Mouse (Mus musculus): ENCODE data around the gene Trappc12. TPM values are rescaled to one million over a fixed set of nuclear protein-coding genes. Genes with fewer than 3 reads are reported as not detected.

Gene Trappc12
- polyA plus RNA-seq, 1 experiment from 2014 or later, result 40.9 TPM

DNA sequence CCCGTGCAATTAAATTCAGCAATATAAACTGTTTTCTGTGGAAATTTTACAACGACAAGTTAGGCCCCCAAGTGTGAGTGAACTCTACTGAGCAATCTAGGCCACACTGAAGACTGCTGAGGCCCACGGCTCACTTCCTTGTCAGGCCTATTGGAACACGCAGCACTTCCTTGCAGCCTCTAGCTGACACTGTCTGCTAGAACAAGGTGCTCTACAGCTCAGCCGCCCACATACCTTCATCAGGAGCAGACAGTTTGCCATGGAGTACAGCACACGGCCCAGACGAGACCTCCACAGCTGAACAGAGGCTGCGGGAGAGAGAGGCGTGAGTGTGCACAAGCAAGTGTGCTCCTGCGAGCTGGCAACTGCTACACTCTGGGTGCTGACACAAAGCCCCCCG is 49.0 kb downstream of the Trappc12 start:
- no peak overlapping the region for H3K27ac ChIP-seq (ENCODE audit: low read depth)
- no peak overlapping the region for H3K4me2 ChIP-seq (ENCODE audit: low read length)
- ATAC-seq (replicated peaks; ENCODE audit: low FRiP score, low TSS enrichment, low read depth) (no peak), DNase-seq (ENCODE audit: low spot score) (no peak)
- no peaks in the 10 kb centered on the region for H3K27me3 ChIP-seq (replicated peaks; ENCODE audit: control insufficient read depth, insufficient read depth, low read length)
- H3K9ac ChIP-seq (ENCODE audit: low read length), result no peak overlapping the region
- H3K9me3 ChIP-seq (ENCODE audit: control insufficient read depth, low read length), result no peaks in the 10 kb centered on the region
- H3K36me3 ChIP-seq (ENCODE audit: control insufficient read depth, insufficient read depth, low read length), result peaks cover 10% of the 10 kb centered on the region
- WGBS, result 88% methylated on average over 11 of the region's 11 CpGs
- no peak overlapping the region for H3K4me3 ChIP-seq (ENCODE audit: low read depth, low read length)
- H3K4me1 ChIP-seq (replicated peaks; ENCODE audit: control insufficient read depth, insufficient read depth, low read length), result peaks cover 5% of the 10 kb centered on the region; the same call in 1 of the 2 replicates

DNA sequence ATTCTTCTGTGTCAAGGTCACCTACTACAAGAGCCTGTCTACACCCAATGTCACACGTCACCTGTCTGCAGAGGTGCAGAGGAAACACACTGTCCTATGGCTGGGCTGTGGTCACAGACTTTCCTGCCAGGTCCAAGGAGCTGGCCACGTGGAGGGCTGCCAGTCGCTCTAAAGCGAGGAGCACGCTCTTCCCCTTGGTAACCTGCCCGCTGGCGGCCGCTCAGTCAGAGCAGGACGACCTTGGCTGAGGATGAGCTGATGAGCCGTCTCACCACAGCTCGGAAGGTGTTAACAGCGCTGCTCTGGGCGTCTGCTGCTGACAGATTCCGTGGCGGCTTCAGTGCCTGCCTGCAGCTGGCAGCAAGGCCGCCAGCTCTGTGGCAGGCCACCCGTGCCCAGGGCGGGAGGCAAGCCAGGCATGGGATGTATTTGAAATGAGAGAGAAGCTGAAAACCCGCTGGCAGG is 49.7 kb downstream of the Trappc12 start:
- H3K36me3 ChIP-seq (ENCODE audit: control insufficient read depth, insufficient read depth, low read length), result peaks cover 17% of the 10 kb centered on the region
- H3K9ac ChIP-seq (ENCODE audit: low read length), result no peak overlapping the region
- H3K27ac ChIP-seq (ENCODE audit: low read depth), result no peak overlapping the region
- peaks cover 5% of the 10 kb centered on the region; the same call in 1 of the 2 replicates for H3K4me1 ChIP-seq (replicated peaks; ENCODE audit: control insufficient read depth, insufficient read depth, low read length)
- no peak overlapping the region for H3K4me3 ChIP-seq (ENCODE audit: low read depth, low read length)
- WGBS, result 78% methylated on average over 19 of the region's 19 CpGs
- H3K27me3 ChIP-seq (replicated peaks; ENCODE audit: control insufficient read depth, insufficient read depth, low read length), result no peaks in the 10 kb centered on the region
- no peak for ATAC-seq (replicated peaks; ENCODE audit: low FRiP score, low TSS enrichment, low read depth)
- no peak overlapping the region for H3K4me2 ChIP-seq (ENCODE audit: low read length)
- DNase-seq (ENCODE audit: low spot score), result no peak
- no peaks in the 10 kb centered on the region for H3K9me3 ChIP-seq (ENCODE audit: control insufficient read depth, low read length)

GRCm38 (mm10) chr12:28700101-28700511 is 50.2 kb downstream of the Trappc12 start:
- WGBS, result 24% methylated on average over 3 of the region's 3 CpGs
- DNase-seq (ENCODE audit: low spot score) (no peak), ATAC-seq (replicated peaks; ENCODE audit: low FRiP score, low TSS enrichment, low read depth) (no peak)
- no peaks in the 10 kb centered on the region for H3K27me3 ChIP-seq (replicated peaks; ENCODE audit: control insufficient read depth, insufficient read depth, low read length)
- H3K4me2 ChIP-seq (ENCODE audit: low read length), result no peak overlapping the region
- H3K9me3 ChIP-seq (ENCODE audit: control insufficient read depth, low read length), result no peaks in the 10 kb centered on the region
- peaks cover 5% of the 10 kb centered on the region; the same call in 1 of the 2 replicates for H3K4me1 ChIP-seq (replicated peaks; ENCODE audit: control insufficient read depth, insufficient read depth, low read length)
- no peak overlapping the region for H3K9ac ChIP-seq (ENCODE audit: low read length)
- peaks cover 18% of the 10 kb centered on the region for H3K36me3 ChIP-seq (ENCODE audit: control insufficient read depth, insufficient read depth, low read length)
- H3K4me3 ChIP-seq (ENCODE audit: low read depth, low read length), result no peak overlapping the region
- peak overlapping the region; percentile 74 for H3K27ac ChIP-seq (ENCODE audit: low read depth)

DNA sequence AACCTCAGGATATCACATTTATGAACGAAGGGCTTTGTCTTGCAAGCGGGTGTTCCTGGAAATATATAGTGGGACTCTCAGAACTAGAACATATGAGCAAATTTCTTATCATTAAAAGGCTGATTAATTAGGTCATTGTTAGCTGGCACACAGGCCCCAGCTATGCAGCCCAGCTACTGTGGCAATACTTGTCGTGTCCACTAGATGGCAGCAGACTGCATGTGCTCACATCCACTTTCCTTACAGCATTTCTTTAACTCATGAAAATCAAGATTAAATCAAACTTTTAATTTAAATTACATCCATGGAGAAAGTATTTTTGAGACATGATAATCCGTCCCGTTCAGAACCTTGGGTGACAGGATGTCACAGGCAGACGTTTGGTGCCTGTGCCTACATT is 50.6 kb downstream of the Trappc12 start:
- Histone ChIP-seq H3K9me3 (ENCODE audit: control insufficient read depth, low read length) (no peaks in the 10 kb centered on the region), H3K4me3 (ENCODE audit: low read depth, low read length) (no peak overlapping the region), H3K4me2 (ENCODE audit: low read length) (no peak overlapping the region), H3K27ac (ENCODE audit: low read depth) (no peak overlapping the region), H3K36me3 (ENCODE audit: control insufficient read depth, insufficient read depth, low read length) (peaks cover 23% of the 10 kb centered on the region), H3K4me1 (replicated peaks; ENCODE audit: control insufficient read depth, insufficient read depth, low read length) (peaks cover 5% of the 10 kb centered on the region; the same call in 1 of the 2 replicates), H3K27me3 (replicated peaks; ENCODE audit: control insufficient read depth, insufficient read depth, low read length) (no peaks in the 10 kb centered on the region), H3K9ac (ENCODE audit: low read length) (no peak overlapping the region)
- 13% methylated on average over 6 of the region's 6 CpGs for WGBS
- DNase-seq (ENCODE audit: low spot score) (peak; percentile 87), ATAC-seq (replicated peaks; ENCODE audit: low FRiP score, low TSS enrichment, low read depth) (no peak; the same call in 1 of the 2 replicates)

DNA sequence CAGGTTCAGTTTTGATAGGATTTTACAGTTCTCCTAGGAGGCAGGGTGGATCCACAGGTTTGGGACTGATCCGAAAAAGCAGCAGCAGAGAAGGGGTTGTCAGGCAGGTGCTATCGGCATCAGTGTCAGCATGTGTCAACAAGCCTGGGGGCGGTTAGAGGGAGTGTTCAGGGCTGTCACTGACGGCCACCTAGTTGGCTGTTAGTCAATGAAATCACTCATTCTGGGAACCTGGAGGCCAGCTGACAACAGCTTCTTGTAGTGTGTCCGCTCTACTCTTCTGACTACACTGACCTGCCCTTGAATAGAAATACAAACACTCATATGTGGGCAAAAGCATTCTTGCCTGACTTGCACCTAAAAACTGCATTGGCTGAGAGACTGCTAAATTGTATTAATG is 51.2 kb downstream of the Trappc12 start:
- H3K36me3 ChIP-seq (ENCODE audit: control insufficient read depth, insufficient read depth, low read length), result peaks cover 28% of the 10 kb centered on the region
- H3K4me2 ChIP-seq (ENCODE audit: low read length), result no peak overlapping the region
- H3K4me1 ChIP-seq (replicated peaks; ENCODE audit: control insufficient read depth, insufficient read depth, low read length), result peaks cover 5% of the 10 kb centered on the region; the same call in 1 of the 2 replicates
- ATAC-seq (replicated peaks; ENCODE audit: low FRiP score, low TSS enrichment, low read depth) (no peak), DNase-seq (ENCODE audit: low spot score) (no peak)
- no peaks in the 10 kb centered on the region for H3K9me3 ChIP-seq (ENCODE audit: control insufficient read depth, low read length)
- H3K9ac ChIP-seq (ENCODE audit: low read length), result no peak overlapping the region
- 70% methylated on average over 5 of the region's 5 CpGs for WGBS
- H3K4me3 ChIP-seq (ENCODE audit: low read depth, low read length), result no peak overlapping the region
- no peaks in the 10 kb centered on the region for H3K27me3 ChIP-seq (replicated peaks; ENCODE audit: control insufficient read depth, insufficient read depth, low read length)
- H3K27ac ChIP-seq (ENCODE audit: low read depth), result no peak overlapping the region

GRCm38 (mm10) chr12:28697821-28698595 is 52.3 kb downstream of the Trappc12 start:
- DNase-seq (ENCODE audit: low spot score) (no peak), ATAC-seq (replicated peaks; ENCODE audit: low FRiP score, low TSS enrichment, low read depth) (no peak)
- H3K27ac ChIP-seq (ENCODE audit: low read depth), result no peak overlapping the region
- no peak overlapping the region for H3K4me2 ChIP-seq (ENCODE audit: low read length)
- H3K4me1 ChIP-seq (replicated peaks; ENCODE audit: control insufficient read depth, insufficient read depth, low read length), result peaks cover 5% of the 10 kb centered on the region; the same call in 1 of the 2 replicates
- H3K27me3 ChIP-seq (replicated peaks; ENCODE audit: control insufficient read depth, insufficient read depth, low read length), result no peaks in the 10 kb centered on the region
- peaks cover 31% of the 10 kb centered on the region for H3K36me3 ChIP-seq (ENCODE audit: control insufficient read depth, insufficient read depth, low read length)
- H3K9ac ChIP-seq (ENCODE audit: low read length), result no peak overlapping the region
- no peaks in the 10 kb centered on the region for H3K9me3 ChIP-seq (ENCODE audit: control insufficient read depth, low read length)
- H3K4me3 ChIP-seq (ENCODE audit: low read depth, low read length), result no peak overlapping the region
- 74% methylated on average over 14 of the region's 14 CpGs for WGBS

DNA sequence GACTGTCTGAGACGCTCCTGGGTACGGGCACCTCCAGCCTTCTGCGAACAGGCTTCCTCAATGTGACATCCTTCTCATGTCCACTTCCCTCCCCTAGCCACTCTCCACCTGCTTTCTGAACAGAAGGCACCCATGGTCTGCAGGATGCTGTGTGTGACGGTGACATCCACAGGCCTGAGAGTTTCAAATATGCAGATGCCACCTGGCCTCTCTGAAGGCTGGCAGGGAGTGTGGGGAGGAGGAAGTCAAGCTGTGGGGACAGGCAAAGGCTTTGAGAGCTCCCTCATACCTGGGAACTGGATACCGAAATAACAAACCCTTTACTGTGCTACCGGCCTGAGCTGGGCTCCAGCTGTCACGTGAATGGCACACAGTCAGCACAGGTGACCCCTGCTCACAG is 55.5 kb downstream of the Trappc12 start:
- Histone ChIP-seq H3K27me3 (replicated peaks; ENCODE audit: control insufficient read depth, insufficient read depth, low read length) (no peaks in the 10 kb centered on the region), H3K9me3 (ENCODE audit: control insufficient read depth, low read length) (no peaks in the 10 kb centered on the region), H3K27ac (ENCODE audit: low read depth) (no peak overlapping the region), H3K4me3 (ENCODE audit: low read depth, low read length) (no peak overlapping the region), H3K36me3 (ENCODE audit: control insufficient read depth, insufficient read depth, low read length) (peaks cover 61% of the 10 kb centered on the region), H3K4me1 (replicated peaks; ENCODE audit: control insufficient read depth, insufficient read depth, low read length) (no peaks in the 10 kb centered on the region), H3K9ac (ENCODE audit: low read length) (no peak overlapping the region), H3K4me2 (ENCODE audit: low read length) (no peak overlapping the region)
- no peak for DNase-seq (ENCODE audit: low spot score)
- WGBS, result 93% methylated on average over 7 of the region's 7 CpGs
- no peak for ATAC-seq (replicated peaks; ENCODE audit: low FRiP score, low TSS enrichment, low read depth)

GRCm38 (mm10) chr12:28694231-28694630 is 56.0 kb downstream of the Trappc12 start:
- 76% methylated on average over 2 of the region's 2 CpGs for WGBS
- Histone ChIP-seq H3K27me3 (replicated peaks; ENCODE audit: control insufficient read depth, insufficient read depth, low read length) (no peaks in the 10 kb centered on the region), H3K36me3 (ENCODE audit: control insufficient read depth, insufficient read depth, low read length) (peaks cover 66% of the 10 kb centered on the region), H3K4me3 (ENCODE audit: low read depth, low read length) (no peak overlapping the region), H3K27ac (ENCODE audit: low read depth) (no peak overlapping the region), H3K9ac (ENCODE audit: low read length) (no peak overlapping the region), H3K4me1 (replicated peaks; ENCODE audit: control insufficient read depth, insufficient read depth, low read length) (no peaks in the 10 kb centered on the region), H3K4me2 (ENCODE audit: low read length) (no peak overlapping the region), H3K9me3 (ENCODE audit: control insufficient read depth, low read length) (no peaks in the 10 kb centered on the region)
- DNase-seq (ENCODE audit: low spot score), result no peak
- ATAC-seq (replicated peaks; ENCODE audit: low FRiP score, low TSS enrichment, low read depth), result no peak

- H3K4me1 ChIP-seq (replicated peaks; ENCODE audit: control insufficient read depth, insufficient read depth, low read length), result no peaks in the 10 kb centered on the region
- 67% methylated on average over 3 of the region's 3 CpGs for WGBS
- H3K27me3 ChIP-seq (replicated peaks; ENCODE audit: control insufficient read depth, insufficient read depth, low read length), result no peaks in the 10 kb centered on the region
- H3K4me3 ChIP-seq (ENCODE audit: low read depth, low read length), result no peak overlapping the region
- no peak overlapping the region for H3K27ac ChIP-seq (ENCODE audit: low read depth)
- no peaks in the 10 kb centered on the region for H3K9me3 ChIP-seq (ENCODE audit: control insufficient read depth, low read length)
- peaks cover 70% of the 10 kb centered on the region for H3K36me3 ChIP-seq (ENCODE audit: control insufficient read depth, insufficient read depth, low read length)
- H3K9ac ChIP-seq (ENCODE audit: low read length), result no peak overlapping the region
- ATAC-seq (replicated peaks; ENCODE audit: low FRiP score, low TSS enrichment, low read depth) (no peak), DNase-seq (ENCODE audit: low spot score) (no peak)
- H3K4me2 ChIP-seq (ENCODE audit: low read length), result no peak overlapping the region
These were observed 56.5 kb downstream of the Trappc12 start for GRCm38 (mm10) chr12:28693738-28694137.

Data from intestine, embryonic 14.5 days (tissue).